Mouse (Mus musculus): ENCODE measurements at regions not wholly inside any gene's neighbourhood (a gene's known extent, or its start where the extent isn't known, plus 50 kb on each side); places are given as distances from the start of the nearest gene placed in this dataset.

DNA sequence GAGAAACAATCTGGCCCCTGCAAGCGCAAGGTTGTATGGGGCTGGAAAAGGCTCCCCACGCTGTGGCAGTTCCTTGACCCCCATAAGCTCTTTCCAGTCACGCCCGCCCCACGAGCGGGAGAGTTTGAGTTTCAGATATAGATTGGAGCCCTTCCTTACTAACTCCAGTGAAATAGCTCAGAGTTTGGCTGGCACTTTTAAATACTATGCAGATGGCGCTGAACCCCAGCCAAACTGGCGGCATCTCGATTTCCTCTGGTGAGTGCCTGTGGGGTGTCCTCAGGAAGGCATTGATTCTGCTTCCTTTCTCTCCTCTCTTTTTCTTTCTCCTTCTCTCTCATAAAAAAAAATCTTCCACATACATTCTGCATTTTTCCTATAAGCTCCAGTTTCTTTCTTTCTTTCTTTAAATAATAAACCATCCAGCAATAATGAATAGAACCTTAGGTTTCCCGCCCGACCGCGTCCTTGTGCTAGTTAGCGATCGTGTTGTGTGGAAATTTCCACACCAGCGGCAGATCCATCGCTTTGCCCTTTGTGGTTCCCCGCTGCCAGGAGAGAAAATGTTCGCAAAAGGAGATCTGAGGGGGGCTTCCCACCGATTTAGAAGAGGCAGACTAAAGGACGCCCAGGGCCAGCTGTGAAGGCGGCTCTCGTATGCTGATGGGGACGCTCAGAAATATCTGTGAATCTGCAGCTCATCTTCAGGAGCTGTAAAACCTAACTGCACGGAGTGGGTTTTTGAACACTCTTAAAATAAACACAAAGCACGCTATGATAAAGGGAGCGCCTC lies 247.8 kb downstream of the Etnk1 start:
- TF ChIP-seq CTCF (IDR thresholded peaks at IDR 0.05; ENCODE audit: insufficient read depth, low read length) (no peak), POLR2A (IDR thresholded peaks at IDR 0.05; ENCODE audit: borderline replicate concordance, extremely low read depth, low read depth, low read length) (no peak)

Data from lung, adult 2 months (tissue).